Mouse (Mus musculus): ENCODE measurements around the gene Sorbs1. TPM values are rescaled to one million over a fixed set of nuclear protein-coding genes. Genes with fewer than 3 reads are reported as not detected.

The Sorbs1 gene
- polyA plus RNA-seq, 1 experiment from 2014 or later, result 92.0 TPM

- 89% methylated on average over 14 of the region's 14 CpGs for WGBS
- Histone ChIP-seq H3K27ac (replicated peaks) (no peak overlapping the region), H3K4me3 (no peak overlapping the region), H3K9me3 (no peaks in the 10 kb centered on the region), H3K9ac (no peak overlapping the region), H3K36me3 (no peaks in the 10 kb centered on the region), H3K4me2 (no peak overlapping the region), H3K27me3 (peaks cover 25% of the 10 kb centered on the region), H3K4me1 (replicated peaks) (peaks cover 11% of the 10 kb centered on the region)
- no peak for ATAC-seq (ENCODE audit: low FRiP score, low read depth)
Measured at GRCm38 (mm10) chr19:40275401-40276188, 238.0 kb downstream of the Sorbs1 start.

DNA sequence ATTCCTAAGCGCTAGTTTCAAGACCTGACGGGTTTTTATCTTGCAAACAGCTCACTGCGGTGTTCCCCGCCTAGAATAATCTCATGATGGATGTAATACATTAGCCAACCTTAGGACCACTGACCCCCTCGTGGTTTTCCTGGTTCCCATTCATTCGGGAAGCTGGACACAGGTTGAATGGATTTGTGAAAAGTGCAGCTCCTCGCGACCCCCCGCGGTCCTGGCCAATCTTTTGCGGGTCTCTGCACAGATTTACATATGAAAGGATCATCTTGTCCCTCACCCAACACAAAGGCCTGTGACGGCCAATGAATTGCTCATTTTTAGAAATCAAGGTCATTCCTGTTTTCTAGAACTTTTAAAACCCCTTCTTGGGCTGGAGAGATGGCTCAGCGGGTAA, 240.9 kb downstream of the Sorbs1 start:
- Histone ChIP-seq H3K4me3 (no peak overlapping the region), H3K36me3 (no peaks in the 10 kb centered on the region), H3K4me1 (replicated peaks) (peaks cover 15% of the 10 kb centered on the region), H3K9me3 (no peaks in the 10 kb centered on the region), H3K9ac (no peak overlapping the region), H3K27me3 (peaks cover 37% of the 10 kb centered on the region), H3K4me2 (no peak overlapping the region), H3K27ac (replicated peaks) (no peak overlapping the region)
- no peak for ATAC-seq (ENCODE audit: low FRiP score, low read depth)
- WGBS, result 9% methylated on average over 13 of the region's 13 CpGs

- ATAC-seq (ENCODE audit: low FRiP score, low read depth), result peak; percentile 74
- H3K4me2 ChIP-seq, result peak within 1 kb of the TSS; percentile 98
- WGBS, result under 1% methylated on average over 42 of the region's 54 CpGs
Measured at GRCm38 (mm10) chr19:40271308-40271892, 242.2 kb downstream of the Sorbs1 start, which contains the start of gene Pdlim1. Gene Pdlim1, minus strand, starts transcription at chr19:40271842.

DNA sequence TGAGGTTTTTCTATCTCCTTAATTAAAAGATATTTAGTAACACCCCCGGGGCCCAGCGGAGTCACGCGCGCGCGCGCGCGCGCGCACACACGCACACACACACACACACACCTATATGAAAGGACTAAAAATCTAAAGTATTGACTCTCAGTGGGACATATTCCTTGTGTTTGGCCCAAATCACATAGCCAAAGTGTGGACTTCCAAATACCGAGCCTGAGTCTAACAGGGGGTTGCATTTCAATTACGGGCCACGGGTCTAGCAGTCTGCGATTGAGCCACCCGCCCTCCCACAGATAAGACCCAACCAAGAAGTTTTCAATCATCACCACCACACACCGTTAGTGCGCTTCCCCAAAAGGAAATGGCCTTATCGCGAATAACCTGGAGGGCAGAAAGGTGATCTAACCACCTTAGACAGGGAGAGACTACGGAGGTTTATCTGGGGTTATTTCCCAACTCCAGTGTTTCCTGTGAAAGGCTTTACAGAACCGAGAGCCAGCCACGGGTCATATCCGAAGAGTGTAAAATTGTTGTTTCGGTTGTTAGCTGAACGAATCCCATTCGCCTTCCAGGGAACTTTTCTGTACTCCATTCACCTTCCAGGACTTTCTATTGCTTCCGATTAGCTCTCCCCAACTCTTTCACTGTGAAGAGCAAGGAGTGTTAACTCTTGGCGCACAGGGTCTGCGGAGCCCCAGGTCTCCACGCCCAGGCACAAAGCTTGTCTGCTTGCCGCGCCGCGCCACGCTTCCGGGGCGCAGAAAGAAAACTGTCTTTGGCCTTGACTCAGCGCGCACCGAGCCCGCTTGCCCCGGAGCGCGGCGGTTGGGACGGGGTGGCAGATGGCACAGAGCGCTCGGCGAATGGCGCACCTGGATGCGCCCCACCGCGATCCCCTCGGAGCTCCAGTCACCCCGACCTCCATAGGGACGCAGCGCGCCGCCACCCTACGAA, 242.9 kb downstream of the Sorbs1 start:
- H3K36me3 ChIP-seq, result no peaks in the 10 kb centered on the region
- WGBS, result 8% methylated on average over 63 of the region's 63 CpGs
- peak overlapping the region; percentile 35 for H3K9ac ChIP-seq
- H3K4me2 ChIP-seq, result peak overlapping the region; percentile 98
- H3K27me3 ChIP-seq, result peaks cover 37% of the 10 kb centered on the region
- no peak overlapping the region for H3K27ac ChIP-seq (replicated peaks)
- no peaks in the 10 kb centered on the region for H3K9me3 ChIP-seq
- H3K4me1 ChIP-seq (replicated peaks), result peaks cover 15% of the 10 kb centered on the region
- peak overlapping the region; percentile 58 for H3K4me3 ChIP-seq
- ATAC-seq (ENCODE audit: low FRiP score, low read depth), result peak; percentile 37; the same call in 1 of the 2 replicates

More at GRCm38 (mm10) chr19:40271308-40271892, 242.2 kb downstream of the Sorbs1 start, which contains the start of gene Pdlim1:
- Histone ChIP-seq H3K36me3 (no peaks in the 10 kb centered on the region), H3K4me3 (peak within 1 kb of the TSS; percentile 58), H3K4me1 (replicated peaks) (peaks cover 15% of the 10 kb centered on the region), H3K9ac (peak within 1 kb of the TSS; percentile 35), H3K9me3 (no peaks in the 10 kb centered on the region), H3K27me3 (peaks cover 37% of the 10 kb centered on the region), H3K27ac (replicated peaks) (no peak within 1 kb of the TSS)

DNA sequence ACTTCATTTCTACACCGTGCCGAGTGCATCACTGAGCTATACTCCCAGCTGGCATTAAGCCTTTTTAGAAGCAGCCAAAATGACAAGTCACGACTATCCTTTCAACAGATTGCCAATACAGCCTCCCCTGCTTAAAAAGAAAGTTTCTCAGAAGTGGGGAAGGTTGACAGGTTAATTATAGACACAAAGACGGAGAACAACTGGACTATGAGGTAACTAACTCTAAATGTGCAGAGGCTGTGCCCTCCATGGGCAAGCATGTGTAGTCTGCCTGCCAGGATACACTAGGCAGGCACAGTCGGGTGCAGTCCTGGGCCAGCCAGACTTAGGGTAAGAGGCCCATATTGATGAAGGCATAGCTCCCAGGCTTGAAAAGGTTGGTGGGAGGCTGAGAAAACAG, 244.1 kb downstream of the Sorbs1 start:
- WGBS, result 70% methylated on average over 5 of the region's 5 CpGs
- Histone ChIP-seq H3K9me3 (no peaks in the 10 kb centered on the region), H3K36me3 (no peaks in the 10 kb centered on the region), H3K27ac (replicated peaks) (no peak overlapping the region), H3K9ac (no peak overlapping the region), H3K4me2 (peak overlapping the region; percentile 98; the same call in 1 of the 2 replicates), H3K27me3 (peaks cover 37% of the 10 kb centered on the region), H3K4me3 (no peak overlapping the region), H3K4me1 (replicated peaks) (peaks cover 15% of the 10 kb centered on the region)
- ATAC-seq (ENCODE audit: low FRiP score, low read depth), result no peak

DNA sequence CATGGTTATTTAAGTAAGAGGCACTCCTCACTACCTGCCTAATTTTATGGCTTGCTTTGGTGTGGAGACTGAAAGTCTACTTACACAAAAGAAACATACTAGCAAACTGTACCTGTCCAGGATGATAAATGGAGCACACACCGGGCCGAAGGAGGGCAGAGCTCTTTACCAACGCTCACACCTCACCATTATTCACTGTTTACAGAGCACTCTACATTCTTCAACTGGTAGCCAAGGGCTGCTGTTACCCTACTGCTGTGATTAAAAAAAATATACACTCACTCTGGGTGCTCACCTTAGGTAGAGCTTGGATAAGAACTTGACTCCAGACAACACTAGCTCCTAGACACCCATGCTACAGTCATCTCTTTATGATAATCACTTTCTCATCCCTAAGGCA, 245.1 kb downstream of the Sorbs1 start:
- ATAC-seq (ENCODE audit: low FRiP score, low read depth), result no peak
- Histone ChIP-seq H3K27ac (replicated peaks) (no peak overlapping the region), H3K36me3 (no peaks in the 10 kb centered on the region), H3K4me1 (replicated peaks) (peaks cover 15% of the 10 kb centered on the region), H3K9ac (no peak overlapping the region), H3K9me3 (no peaks in the 10 kb centered on the region), H3K4me3 (no peak overlapping the region), H3K4me2 (no peak overlapping the region), H3K27me3 (peaks cover 37% of the 10 kb centered on the region)
- WGBS, result 71% methylated on average over 3 of the region's 3 CpGs

DNA sequence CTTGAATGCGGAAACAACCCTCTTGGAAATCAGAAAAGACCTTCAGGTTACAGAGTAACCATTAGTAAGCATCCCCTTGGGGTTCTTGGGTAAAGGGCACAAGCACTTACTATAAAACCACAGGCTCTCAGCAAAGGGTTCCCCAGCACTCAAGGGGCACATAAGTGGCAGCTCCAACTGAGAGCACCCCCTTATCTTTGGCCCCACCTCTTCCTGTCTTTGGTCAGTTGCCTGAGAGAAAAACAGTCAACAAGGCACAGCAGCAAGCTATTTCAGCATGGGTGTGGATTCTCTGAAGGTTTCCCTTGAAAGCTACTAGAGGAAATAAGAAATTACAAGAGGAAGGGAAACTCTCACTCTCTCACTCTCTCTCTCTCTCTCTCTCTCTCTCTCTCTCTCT, 246.2 kb downstream of the Sorbs1 start:
- peaks cover 15% of the 10 kb centered on the region for H3K4me1 ChIP-seq (replicated peaks)
- 96% methylated on average over 1 of the region's 1 CpGs for WGBS

GRCm38 (mm10) chr19:40259485-40259884, 254.1 kb downstream of the Sorbs1 start:
- Histone ChIP-seq H3K27me3 (no peaks in the 10 kb centered on the region), H3K27ac (replicated peaks) (no peak overlapping the region), H3K4me3 (no peak overlapping the region), H3K4me2 (no peak overlapping the region), H3K4me1 (replicated peaks) (no peaks in the 10 kb centered on the region), H3K9ac (no peak overlapping the region), H3K9me3 (no peaks in the 10 kb centered on the region), H3K36me3 (no peaks in the 10 kb centered on the region)
- no peak for ATAC-seq (ENCODE audit: low FRiP score, low read depth)
- WGBS, result 93% methylated on average over 1 of the region's 1 CpGs

More for the DNA sequence above, 246.2 kb downstream of the Sorbs1 start:
- ATAC-seq (ENCODE audit: low FRiP score, low read depth), result no peak
- H3K4me2 ChIP-seq, result no peak overlapping the region
- no peak overlapping the region for H3K27ac ChIP-seq (replicated peaks)
- no peaks in the 10 kb centered on the region for H3K9me3 ChIP-seq
- H3K4me3 ChIP-seq, result no peak overlapping the region
- peaks cover 28% of the 10 kb centered on the region for H3K27me3 ChIP-seq
- no peaks in the 10 kb centered on the region for H3K36me3 ChIP-seq
- no peak overlapping the region for H3K9ac ChIP-seq

DNA sequence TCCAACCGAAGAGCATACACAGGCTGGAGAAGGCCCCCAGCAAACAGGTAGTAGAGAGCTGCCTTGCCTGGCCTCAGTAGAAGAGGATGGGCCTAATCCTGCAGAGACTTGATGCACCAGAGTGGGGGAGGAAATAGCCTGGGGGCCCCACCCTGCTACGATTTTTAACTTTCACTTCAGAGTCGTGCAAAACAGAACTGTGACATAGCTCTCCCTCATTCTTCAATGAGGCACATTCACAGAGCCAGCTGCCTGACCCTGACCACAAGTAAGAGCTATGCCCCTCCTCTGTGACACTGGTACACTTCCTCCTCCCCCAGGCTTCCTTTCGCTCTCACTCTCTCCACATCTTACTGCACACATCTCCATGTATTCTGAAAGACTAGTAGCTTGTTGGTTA, 256.2 kb downstream of the Sorbs1 start:
- no peaks in the 10 kb centered on the region for H3K36me3 ChIP-seq
- WGBS, result 66% methylated on average over 4 of the region's 4 CpGs
- H3K4me1 ChIP-seq (replicated peaks), result no peaks in the 10 kb centered on the region
- H3K9me3 ChIP-seq, result no peaks in the 10 kb centered on the region
- no peak overlapping the region for H3K9ac ChIP-seq
- H3K27ac ChIP-seq (replicated peaks), result no peak overlapping the region
- H3K27me3 ChIP-seq, result no peaks in the 10 kb centered on the region
- ATAC-seq (ENCODE audit: low FRiP score, low read depth), result no peak
- no peak overlapping the region for H3K4me2 ChIP-seq
- H3K4me3 ChIP-seq, result no peak overlapping the region

DNA sequence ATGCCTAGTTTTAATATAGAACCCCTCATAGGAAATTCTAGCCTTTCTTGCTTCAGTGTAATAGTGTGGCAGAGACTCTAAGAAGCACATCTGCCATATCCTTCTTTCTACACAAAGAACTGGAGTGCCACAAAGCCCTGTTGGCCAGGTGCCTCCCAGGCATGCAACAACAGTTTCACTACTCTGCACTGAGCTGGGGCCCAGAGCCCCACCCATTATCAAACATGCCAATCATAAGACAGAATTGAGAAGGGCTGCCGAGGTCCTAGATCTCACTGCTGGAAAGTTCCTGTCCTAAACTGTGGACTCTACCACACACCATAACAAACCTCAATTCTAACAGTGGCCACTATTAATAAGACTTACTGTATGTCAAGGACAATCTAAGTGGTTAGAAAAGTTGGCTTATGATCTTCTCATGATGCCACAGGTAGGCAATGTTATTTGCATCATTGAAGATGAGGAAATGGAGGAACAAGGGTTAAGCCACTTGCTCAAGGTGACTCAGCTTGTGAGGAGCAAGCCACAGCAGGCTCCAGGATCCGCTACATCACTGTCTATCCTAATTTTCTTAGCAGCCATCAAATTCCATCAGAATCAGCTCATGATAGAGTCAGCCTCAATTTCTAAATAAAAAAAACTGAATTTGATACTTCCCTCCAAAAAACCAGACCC, 257.1 kb downstream of the Sorbs1 start:
- no peak overlapping the region for H3K4me3 ChIP-seq
- H3K9ac ChIP-seq, result no peak overlapping the region
- ATAC-seq (ENCODE audit: low FRiP score, low read depth), result no peak
- H3K9me3 ChIP-seq, result no peaks in the 10 kb centered on the region
- WGBS, result 77% methylated on average over 2 of the region's 2 CpGs
- no peak overlapping the region for H3K27ac ChIP-seq (replicated peaks)
- no peaks in the 10 kb centered on the region for H3K27me3 ChIP-seq
- H3K4me1 ChIP-seq (replicated peaks), result no peaks in the 10 kb centered on the region
- H3K4me2 ChIP-seq, result no peak overlapping the region
- no peaks in the 10 kb centered on the region for H3K36me3 ChIP-seq

DNA sequence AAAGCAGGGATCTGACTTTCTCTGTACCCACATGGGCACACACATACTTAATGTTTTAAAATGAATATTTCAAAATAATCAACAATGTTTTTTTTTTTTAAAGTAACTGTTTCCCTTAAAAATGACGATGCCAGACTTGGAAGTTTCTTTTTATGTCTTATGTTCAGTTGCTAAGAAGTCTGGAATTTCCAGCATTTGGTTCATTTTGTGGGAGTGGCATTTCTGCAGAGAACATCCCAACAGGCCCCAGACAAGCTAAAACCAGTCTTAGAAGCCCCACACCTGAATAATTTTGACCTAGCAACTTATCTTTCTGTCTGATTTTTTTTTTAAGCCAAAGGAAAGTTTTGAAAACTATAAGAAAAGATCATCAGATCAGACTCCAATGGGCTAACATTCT, 258.0 kb downstream of the Sorbs1 start:
- H3K27me3 ChIP-seq, result no peaks in the 10 kb centered on the region
- no peak for ATAC-seq (ENCODE audit: low FRiP score, low read depth)
- no peak overlapping the region for H3K4me3 ChIP-seq
- H3K9ac ChIP-seq, result no peak overlapping the region
- no peaks in the 10 kb centered on the region for H3K36me3 ChIP-seq
- WGBS, result 82% methylated on average over 1 of the region's 1 CpGs
- no peaks in the 10 kb centered on the region for H3K9me3 ChIP-seq
- H3K4me1 ChIP-seq (replicated peaks), result no peaks in the 10 kb centered on the region
- no peak overlapping the region for H3K4me2 ChIP-seq
- no peak overlapping the region for H3K27ac ChIP-seq (replicated peaks)
